Mouse (Mus musculus) small intestine, adult 2 months (tissue): ENCODE results near the gene Gm6526. TPM values are rescaled to one million over a fixed set of nuclear protein-coding genes. Genes with fewer than 3 reads are reported as not detected.
"Not testable (repeated sequence)": the region's sequence is repeated elsewhere in the genome, so short reads cannot be mapped to it uniquely, and the experiment has no call there.

Source experiments
- H3K27ac ChIP-seq: fragments of 200-500 bp; 2 replicates; pipeline ENCODE4 v1.5.1; 2012; ENCODE audit warnings: low read depth, low read length, control low read depth, inconsistent platforms; ENCODE audit not compliant: insufficient read depth
- H3K27me3 ChIP-seq: fragments of 200-500 bp; 2 replicates; pipeline ENCODE4 v1.6.1; 2012; ENCODE audit warnings: mild to moderate bottlenecking, moderate library complexity, low read length, inconsistent platforms; ENCODE audit not compliant: control insufficient read depth, insufficient read depth
- H3K36me3 ChIP-seq: fragments of 200-500 bp; 2 replicates; pipeline ENCODE4 v1.6.1; 2012; ENCODE audit warnings: mild to moderate bottlenecking, low read length, control low read depth, inconsistent platforms; ENCODE audit not compliant: control insufficient read depth, insufficient read depth
- H3K4me1 ChIP-seq: fragments of 200-500 bp; 2 replicates; pipeline ENCODE4 v1.6.1; 2012; ENCODE audit warnings: low read length, inconsistent platforms, mixed read lengths; ENCODE audit not compliant: control insufficient read depth, insufficient read depth, insufficient read length
- H3K4me3 ChIP-seq: fragments of 200-500 bp; 2 replicates; pipeline ENCODE4 v1.5.1; 2012; ENCODE audit warnings: low read depth, mild to moderate bottlenecking, control low read depth, inconsistent platforms, low read length, moderate library complexity
- CTCF ChIP-seq: fragments of 200-500 bp; IDR thresholded peaks from 2 replicates; pipeline ENCODE4 v1.5.1; 2012; ENCODE audit warnings: low read depth, mild to moderate bottlenecking, control low read depth, inconsistent platforms, low read length, moderate library complexity, mixed read lengths; ENCODE audit not compliant: insufficient replicate concordance, insufficient read length; ENCODE audit errors: extremely low read depth
- POLR2A ChIP-seq: fragments of 200-500 bp; IDR thresholded peaks from 2 replicates; pipeline ENCODE4 v1.6.1; 2012; ENCODE audit warnings: low read depth, mild to moderate bottlenecking, control low read depth, inconsistent platforms, low read length, moderate library complexity
- WGBS: fragments of 180-500 bp; shearing (Covaris S2); methylation state at CpG from one replicate; pipeline ENCODE4 v1.1.7; 2018; 5-methylcytosine and 5-hydroxymethylcytosine counted together
- polyA plus RNA-seq: library from polyadenylated mRNA; depleted of rRNA; stranded (reverse); fragments of >200 nt; gene quantifications from 2 replicates; pipeline ENCODE4 v1.2.3, GENCODE M21; 2012; rRNA removed

Gm6526 gene
- polyA plus RNA-seq = not detected in 2 replicates

- H3K27me3 ChIP-seq, H3K36me3 ChIP-seq, H3K4me1 ChIP-seq, H3K4me3 ChIP-seq, H3K27ac ChIP-seq: not testable (repeated sequence)
- WGBS = 78% methylated on average over 4 of the region's 4 CpGs
Observed at GRCm38 (mm10) chr14:43747566-43747965, at the start of gene Gm6526. Gene Gm6526, plus strand, starts transcription at chr14:43747866.

GRCm38 (mm10) chr14:43727385-43727784 is 20.3 kb upstream of the Gm6526 start, which contains the start of gene Gm16506:
Gene Gm16506, minus strand, starts transcription at chr14:43727485.
- H3K36me3 ChIP-seq, H3K4me3 ChIP-seq, H3K27ac ChIP-seq, H3K27me3 ChIP-seq, H3K4me1 ChIP-seq: not testable (repeated sequence)
- 90% methylated on average over 3 of the region's 3 CpGs for WGBS

GRCm38 (mm10) chr14:43784645-43785044 is 37.0 kb downstream of the Gm6526 start, which contains the start of gene Gm8180:
Gene Gm8180, minus strand, starts transcription at chr14:43784745.
- not testable (repeated sequence) for H3K27me3 ChIP-seq, H3K4me3 ChIP-seq, H3K4me1 ChIP-seq, H3K27ac ChIP-seq, H3K36me3 ChIP-seq
- WGBS = 83% methylated on average over 3 of the region's 3 CpGs

GRCm38 (mm10) chr14:43793811-43794210 is 46.1 kb downstream of the Gm6526 start:
- H3K36me3 ChIP-seq, H3K27me3 ChIP-seq, H3K4me1 ChIP-seq, H3K27ac ChIP-seq, H3K4me3 ChIP-seq: not testable (repeated sequence)
- 28% methylated on average over 5 of the region's 5 CpGs for WGBS

GRCm38 (mm10) chr14:43796069-43796904 is 48.6 kb downstream of the Gm6526 start:
- Histone ChIP-seq H3K27ac (no peak overlapping the region), H3K4me1 (no peaks in the 10 kb centered on the region), H3K36me3 (no peaks in the 10 kb centered on the region), H3K27me3 (no peaks in the 10 kb centered on the region), H3K4me3 (no peak overlapping the region)
- WGBS = 31% methylated on average over 14 of the region's 14 CpGs
- TF ChIP-seq POLR2A (no peak), CTCF (no peak)

- H3K27ac ChIP-seq, H3K4me1 ChIP-seq, H3K36me3 ChIP-seq, H3K27me3 ChIP-seq, H3K4me3 ChIP-seq: not testable (repeated sequence)
- WGBS = 24% methylated on average over 23 of the region's 23 CpGs
Observed at GRCm38 (mm10) chr14:43796905-43797470, 49.3 kb downstream of the Gm6526 start.

GRCm38 (mm10) chr14:43804435-43804834 is 56.8 kb downstream of the Gm6526 start:
- H3K36me3 ChIP-seq, H3K27ac ChIP-seq, H3K4me1 ChIP-seq, H3K27me3 ChIP-seq, H3K4me3 ChIP-seq: not testable (repeated sequence)
- WGBS = 13% methylated on average over 7 of the region's 7 CpGs

Other genes starting within 250 kb of the Gm6526 start
- not detected in 2 replicates for gene Gm5799, start 204.3 kb upstream of the Gm6526 start, polyA plus RNA-seq
- gene Gm17654, start 168.7 kb upstream of the Gm6526 start, polyA plus RNA-seq = not detected in 2 replicates
- not detected in 2 replicates for gene Gm10375, start 139.9 kb upstream of the Gm6526 start, polyA plus RNA-seq
- gene Gm8165, start 70.7 kb upstream of the Gm6526 start, polyA plus RNA-seq = not detected in 2 replicates
- not detected in 2 replicates for gene Gm7324, start 50.0 kb upstream of the Gm6526 start, polyA plus RNA-seq
- gene Gm16506, start 20.4 kb upstream of the Gm6526 start, polyA plus RNA-seq = not detected in 2 replicates
- gene Gm8180, start 36.9 kb downstream of the Gm6526 start, polyA plus RNA-seq = not detected in 2 replicates
- not detected in 2 replicates for gene Ear1, start 127.7 kb downstream of the Gm6526 start, polyA plus RNA-seq
- not detected in 2 replicates for gene Ear10, start 175.7 kb downstream of the Gm6526 start, polyA plus RNA-seq
- gene Gm8113, start 177.5 kb downstream of the Gm6526 start, polyA plus RNA-seq = 0.08 and 0.15 TPM in 2 replicates
- gene Ang5, start 209.2 kb downstream of the Gm6526 start, polyA plus RNA-seq = not detected in 2 replicates